Mouse (Mus musculus): ENCODE measurements at regions not wholly inside any gene's neighbourhood (a gene's known extent, or its start where the extent isn't known, plus 50 kb on each side); places are given as distances from the start of the nearest gene placed in this dataset.

DNA sequence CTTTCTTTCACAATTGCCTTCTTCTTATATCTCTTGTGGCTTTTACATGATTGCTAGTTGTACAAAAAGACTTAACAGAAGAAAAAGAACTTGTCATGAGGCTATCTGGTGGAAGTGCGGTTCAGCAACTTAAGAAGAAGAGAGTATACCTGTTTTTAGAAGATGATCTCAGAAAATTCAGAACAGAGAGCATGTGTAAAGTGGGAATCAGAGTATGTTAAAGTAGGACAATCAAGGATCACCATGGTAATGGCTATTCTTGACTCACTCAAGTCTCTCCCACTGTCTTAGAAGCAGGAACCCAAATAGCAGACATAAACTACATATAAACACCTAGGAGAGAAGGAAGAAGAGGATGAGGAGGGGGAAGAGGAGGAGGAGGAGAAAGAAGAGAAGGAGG is 857.9 kb upstream of the Nr2f1 start:
- DNase-seq (ENCODE audit: low read depth, low spot score): no peak

DNA sequence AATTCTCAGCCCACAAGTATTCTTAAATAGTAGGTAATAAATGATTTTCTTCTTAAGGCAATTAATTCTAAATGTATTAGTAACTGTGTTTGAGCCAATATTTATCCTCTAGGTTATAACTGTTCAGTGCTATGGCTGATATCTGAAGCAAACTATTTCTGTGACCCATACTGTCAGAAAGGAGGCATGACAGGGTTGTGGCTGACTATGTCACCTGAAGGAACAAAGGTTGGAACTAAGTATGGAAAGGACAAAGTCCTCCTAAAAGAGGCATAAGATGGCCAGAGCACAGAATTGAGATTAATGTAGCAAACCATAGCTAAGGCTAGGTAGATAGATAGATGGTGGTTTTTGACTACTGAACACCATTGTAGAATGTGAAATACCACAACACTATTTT is 854.9 kb upstream of the Nr2f1 start:
- no peak for DNase-seq (ENCODE audit: low read depth, low spot score)

DNA sequence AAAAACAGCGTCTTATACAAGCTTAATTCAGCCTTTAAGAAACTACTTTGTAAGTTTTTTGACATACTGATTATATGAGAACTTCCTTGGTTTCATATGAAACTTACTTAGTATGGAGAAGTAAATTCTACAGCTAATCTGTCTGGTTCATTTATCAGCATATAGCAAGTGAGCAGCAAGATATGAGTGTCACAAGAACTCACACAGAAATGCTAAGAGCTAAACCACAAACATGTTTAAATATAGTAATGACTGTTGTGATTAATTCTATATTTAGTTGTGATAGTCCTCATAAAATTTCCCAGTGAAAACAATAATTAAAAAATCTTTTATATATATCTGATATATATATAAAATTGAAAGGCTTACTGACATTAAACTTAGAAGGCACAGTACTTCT is 853.9 kb upstream of the Nr2f1 start:
- DNase-seq (ENCODE audit: low read depth, low spot score): no peak

DNA sequence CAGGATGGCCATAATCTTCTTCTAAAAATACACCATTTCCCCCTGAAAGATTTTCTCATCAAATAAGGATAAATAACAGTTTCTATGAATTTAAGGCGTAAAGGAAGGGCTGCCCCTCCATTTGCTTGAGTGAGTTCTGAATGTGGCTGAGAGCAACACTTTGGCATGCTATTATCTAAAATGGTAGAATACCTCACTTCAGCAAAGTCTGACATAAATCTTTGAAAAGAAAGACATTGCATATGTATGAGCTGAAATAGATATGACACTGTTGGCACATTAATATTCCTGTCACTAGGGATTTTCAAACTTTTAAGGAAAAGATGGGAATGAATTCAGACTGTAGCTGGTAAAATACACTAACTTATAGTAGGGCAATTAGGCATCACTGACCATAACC is 847.7 kb upstream of the Nr2f1 start:
- DNase-seq (ENCODE audit: low read depth, low spot score): no peak

DNA sequence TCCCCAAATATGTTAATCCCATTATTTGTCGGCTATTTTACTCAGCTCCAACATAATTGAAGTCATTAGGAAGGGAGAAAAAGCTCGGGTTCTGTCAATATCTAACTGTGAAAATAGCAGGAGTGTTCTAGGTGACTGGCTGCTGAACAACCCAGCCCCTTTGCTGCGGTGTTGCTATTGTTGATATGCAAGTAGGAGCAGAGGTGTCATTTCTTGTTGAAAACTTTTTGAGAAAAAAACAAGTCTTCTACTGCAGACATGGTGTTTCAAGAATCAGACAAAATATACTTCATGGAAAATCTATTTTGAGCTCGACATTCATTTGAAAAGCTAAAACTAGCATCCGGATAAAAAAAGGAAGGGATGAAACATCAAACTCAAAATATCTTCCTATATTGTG is 845.1 kb upstream of the Nr2f1 start:
- no peak for DNase-seq (ENCODE audit: low read depth, low spot score)

DNA sequence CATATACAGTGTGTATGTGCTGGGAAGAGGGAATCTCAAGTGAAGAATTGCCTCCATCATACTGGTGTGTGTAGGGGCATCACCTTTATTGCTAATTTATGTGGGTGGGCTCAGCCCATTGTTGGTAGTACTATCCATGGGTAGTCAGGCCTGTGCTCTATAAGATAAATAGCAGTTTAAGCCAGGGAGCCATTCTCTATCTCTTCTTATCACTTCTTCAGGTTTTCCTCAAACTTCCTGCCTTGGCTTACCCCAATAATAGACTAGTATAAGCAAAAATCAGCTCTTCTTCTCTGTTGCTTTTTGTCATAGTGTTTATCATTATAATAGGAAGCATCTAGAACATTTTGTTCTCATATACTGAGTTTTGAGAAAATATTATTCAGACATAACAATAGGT is 838.3 kb upstream of the Nr2f1 start:
- DNase-seq (ENCODE audit: low read depth, low spot score): no peak

DNA sequence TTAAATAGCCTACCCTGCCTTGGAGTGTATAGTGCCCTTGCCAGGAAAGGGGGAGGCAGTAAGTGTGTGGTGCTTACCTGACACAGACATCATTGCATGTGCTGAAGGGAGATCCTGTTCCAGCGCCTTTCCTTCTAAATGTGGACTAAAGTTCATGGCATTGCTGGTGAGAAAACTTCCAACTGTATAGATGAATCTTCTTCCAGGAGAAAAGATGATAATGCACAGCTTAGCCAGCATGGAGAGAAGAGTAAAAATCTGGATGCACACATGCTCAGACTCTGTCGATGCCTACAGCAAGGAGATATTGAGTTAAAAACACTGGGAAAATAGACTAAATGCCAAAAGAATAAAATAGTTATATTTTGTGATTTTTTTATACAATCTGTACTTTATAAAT is 835.7 kb upstream of the Nr2f1 start:
- no peak for DNase-seq (ENCODE audit: low read depth, low spot score)

DNA sequence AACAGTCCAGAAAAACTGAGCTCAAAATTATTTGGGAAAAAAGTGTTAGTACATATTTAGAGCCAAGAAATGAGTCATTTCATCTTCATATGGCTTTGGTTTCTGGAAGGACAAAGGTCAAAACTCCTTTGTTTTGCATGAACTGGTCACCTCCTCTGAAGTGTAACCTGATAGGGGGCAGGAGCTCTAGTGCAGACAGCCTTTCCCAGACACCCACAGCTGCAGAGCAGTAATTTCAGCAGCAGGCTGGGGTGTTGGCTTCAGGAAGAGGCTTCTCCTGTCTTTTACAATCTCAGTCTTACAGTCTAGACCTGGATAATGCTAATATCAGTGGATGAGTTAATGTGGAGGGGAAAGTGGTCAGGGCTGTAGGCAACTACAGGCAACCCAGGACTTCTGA is 830.4 kb upstream of the Nr2f1 start:
- DNase-seq (ENCODE audit: low read depth, low spot score): no peak

DNA sequence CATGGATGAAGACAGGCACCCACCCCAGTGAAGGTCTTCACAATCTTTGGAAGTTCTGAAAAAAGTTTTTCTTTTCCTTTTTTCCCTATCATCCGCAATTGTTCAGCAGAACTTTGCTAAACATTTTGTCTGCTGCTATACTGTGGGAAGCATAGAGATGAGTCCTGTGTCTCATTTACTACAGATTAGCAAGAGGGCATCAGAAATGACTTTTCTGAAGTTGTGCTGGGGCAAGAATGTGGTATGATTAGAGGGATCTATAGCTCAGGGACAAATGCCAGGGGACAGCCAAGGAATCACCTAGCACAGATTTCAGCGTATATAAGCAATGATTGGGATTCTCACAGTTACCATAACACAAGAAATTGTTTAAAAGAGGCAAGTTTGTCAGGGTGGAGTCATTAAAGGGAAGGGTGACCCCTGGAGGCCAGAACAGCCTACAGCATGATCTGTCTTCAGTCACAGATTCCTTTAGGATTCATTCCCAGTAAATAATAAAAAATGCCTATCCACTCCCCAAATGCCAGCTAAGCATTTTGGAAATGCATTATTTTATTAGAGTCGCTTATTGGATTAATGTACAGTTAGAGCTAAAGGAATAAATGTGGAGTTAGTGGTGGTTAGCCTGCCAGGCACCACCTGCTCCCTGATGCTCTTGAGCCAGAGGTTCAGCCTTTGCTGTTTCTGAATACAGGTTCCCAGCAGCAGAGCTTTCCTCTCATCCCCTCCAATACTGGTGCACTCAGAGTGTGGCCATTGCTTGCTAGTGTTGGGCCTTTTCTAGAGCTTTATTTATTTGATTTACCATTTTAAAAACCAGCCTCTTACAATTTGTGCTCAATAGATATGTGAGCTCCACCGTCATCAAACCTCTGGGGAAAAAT is 828.6 kb upstream of the Nr2f1 start:
- DNase-seq (ENCODE audit: low read depth, low spot score): peak; percentile 6

DNA sequence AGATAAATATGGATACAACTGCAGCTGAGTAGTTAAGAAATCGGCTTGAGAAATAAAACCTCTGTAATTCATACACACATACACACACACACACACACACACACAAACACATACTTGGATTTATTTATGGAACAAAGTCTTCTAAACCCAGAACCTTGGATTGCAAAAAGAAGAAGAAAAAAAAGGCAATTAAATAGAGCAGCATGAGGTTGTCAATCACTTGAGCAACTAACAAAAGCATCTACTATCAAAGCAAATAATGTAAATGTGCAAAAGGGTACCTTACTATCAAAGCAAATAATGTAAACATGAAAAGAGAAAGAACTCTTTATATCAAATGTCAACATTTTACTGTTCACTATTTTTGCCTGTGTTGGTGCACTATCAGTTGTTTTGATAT is 826.1 kb upstream of the Nr2f1 start:
- no peak for DNase-seq (ENCODE audit: low read depth, low spot score)

DNA sequence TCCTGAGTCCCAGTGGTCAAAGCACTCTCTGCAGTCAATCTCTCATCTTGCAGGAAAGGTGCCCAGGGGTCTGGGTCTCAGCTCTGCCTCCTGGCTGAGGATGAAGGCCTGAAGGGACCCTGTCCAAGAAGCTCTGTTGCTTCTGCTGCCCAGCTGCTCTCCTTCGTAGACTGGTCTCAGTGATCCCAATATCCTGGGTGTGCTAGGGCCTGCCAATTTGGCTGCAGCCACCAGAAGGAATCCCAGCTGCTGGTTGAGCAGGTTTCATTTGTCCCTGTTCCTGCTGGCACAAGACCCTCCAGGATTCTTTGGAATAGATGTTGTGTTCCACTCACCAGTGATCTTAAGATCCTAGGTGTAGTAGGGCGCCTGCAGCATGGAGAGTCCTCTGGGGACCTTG is 818.5 kb upstream of the Nr2f1 start:
- DNase-seq (ENCODE audit: low read depth, low spot score): no peak

DNA sequence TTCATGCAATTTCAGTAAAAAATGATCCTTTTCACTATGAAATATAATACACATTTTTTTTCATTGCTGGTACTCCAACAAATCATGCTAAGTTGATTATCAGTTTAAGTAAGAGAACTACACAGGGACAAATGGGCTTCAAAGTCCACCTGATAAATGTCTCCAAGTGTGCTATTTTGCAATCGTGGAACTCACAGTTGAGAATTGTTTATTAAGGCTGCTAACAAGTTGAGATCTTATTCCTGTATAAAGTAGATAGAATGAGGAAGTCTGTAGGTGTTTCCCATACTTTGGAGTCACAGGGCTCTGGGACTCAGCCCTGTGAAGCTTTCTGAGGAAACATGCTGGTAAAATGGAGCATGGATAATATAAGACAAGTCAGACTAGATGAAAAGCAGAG is 803.8 kb upstream of the Nr2f1 start:
- DNase-seq (ENCODE audit: low read depth, low spot score): no peak

DNA sequence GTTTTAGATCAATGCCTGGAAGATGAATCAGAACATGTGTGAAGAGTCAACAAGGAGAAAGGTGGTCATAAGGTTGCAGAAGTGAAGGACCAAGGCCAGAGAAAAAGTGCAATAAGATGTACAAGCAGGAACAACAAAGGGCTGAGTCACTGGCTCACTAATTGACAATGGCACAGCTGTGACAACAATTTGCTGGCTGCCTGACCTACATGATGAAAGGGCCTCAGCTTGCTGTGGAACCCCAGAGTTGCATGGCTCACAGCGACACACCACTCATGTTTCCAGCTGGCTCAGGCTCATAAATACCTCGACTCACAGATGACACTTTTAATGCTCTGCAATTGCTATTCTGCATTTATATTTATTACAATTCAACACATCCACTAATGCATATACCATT is 799.3 kb upstream of the Nr2f1 start:
- DNase-seq (ENCODE audit: low read depth, low spot score): no peak

DNA sequence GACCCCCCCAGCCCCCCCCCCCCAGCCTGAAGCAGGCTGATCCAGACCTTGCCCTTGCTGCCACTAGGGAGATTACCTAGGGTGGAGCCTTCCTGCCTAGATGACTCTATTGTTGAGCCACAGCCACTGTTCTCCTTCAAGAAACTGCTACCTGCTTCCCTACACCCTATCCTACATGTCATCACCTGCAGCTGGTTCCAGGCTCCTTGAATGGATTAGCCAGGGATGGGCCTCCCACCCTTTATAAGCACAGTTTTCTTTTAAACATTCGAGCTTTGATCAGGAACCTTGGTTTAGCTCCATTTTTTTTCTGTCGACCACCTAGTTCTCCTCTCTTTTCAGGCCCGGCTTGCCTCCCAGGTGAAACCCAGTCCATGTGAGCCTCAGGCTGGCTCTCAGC is 792.8 kb upstream of the Nr2f1 start:
- DNase-seq (ENCODE audit: low read depth, low spot score): no peak

DNA sequence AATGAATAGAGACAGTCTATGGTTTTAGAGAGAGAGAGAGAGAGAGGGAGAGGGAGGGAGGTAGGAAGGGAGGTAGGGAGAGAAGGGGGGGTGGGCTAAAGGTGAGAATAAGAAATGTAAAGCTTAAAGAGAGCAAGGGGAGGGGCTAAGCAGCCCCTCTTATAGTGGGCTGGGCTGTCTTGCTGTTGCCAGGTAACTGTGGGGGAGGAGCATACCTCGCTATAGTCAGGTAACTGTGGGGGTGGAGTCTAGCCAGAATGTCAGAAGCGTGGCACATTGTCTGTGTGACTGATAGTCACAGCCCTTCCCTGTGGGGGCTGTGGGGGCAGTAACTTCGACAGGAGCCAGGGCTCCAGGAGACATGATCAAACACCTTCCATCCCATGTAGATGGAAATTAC is 786.4 kb upstream of the Nr2f1 start:
- no peak for DNase-seq (ENCODE audit: low read depth, low spot score)

DNA sequence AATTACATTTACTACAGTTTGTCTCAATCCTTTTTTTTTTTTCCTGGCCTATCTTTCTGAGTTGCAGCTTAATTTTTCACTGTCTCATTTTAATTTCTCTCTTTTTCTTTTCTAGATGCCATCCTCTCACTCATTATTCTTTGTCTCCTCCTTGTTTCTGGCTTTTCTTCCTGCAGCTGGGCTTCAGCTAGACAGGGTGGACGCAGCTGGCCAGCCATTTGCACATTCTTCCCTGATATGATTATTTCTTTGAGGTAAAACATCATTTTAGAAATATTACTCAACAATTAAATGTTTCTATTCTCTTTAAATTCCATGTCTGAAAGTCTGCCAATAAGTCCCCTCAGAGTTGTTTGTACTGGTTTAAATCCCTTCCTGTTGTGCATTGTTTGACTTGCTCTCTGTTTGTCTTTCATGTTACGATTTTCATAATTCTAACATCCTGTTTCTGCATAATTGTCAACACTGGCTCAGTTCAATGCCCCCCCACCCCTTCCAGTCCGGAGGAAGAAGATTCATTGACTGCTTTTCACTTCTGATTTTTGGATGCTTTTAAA is 777.7 kb upstream of the Nr2f1 start:
- DNase-seq (ENCODE audit: low read depth, low spot score): no peak

DNA sequence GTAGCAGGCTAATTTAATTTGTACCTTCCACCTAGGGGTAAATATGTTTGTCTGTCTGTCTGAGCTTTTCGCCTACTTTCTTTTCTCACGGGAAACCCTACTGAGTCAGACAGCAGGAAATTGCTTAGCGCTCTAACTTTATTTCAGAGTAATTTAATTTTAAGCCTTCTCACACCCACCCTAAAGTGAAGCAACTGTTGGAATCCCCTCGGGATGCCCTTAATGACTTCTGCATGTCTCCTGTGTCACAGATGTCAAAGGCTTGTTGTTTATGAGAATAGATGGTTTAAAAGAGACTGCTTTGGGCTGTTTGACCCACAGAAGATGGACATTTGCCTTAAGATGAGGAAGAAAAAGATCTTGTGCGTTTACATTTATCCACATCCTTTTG is 738.8 kb upstream of the Nr2f1 start:
- DNase-seq (ENCODE audit: low read depth, low spot score): no peak

DNA sequence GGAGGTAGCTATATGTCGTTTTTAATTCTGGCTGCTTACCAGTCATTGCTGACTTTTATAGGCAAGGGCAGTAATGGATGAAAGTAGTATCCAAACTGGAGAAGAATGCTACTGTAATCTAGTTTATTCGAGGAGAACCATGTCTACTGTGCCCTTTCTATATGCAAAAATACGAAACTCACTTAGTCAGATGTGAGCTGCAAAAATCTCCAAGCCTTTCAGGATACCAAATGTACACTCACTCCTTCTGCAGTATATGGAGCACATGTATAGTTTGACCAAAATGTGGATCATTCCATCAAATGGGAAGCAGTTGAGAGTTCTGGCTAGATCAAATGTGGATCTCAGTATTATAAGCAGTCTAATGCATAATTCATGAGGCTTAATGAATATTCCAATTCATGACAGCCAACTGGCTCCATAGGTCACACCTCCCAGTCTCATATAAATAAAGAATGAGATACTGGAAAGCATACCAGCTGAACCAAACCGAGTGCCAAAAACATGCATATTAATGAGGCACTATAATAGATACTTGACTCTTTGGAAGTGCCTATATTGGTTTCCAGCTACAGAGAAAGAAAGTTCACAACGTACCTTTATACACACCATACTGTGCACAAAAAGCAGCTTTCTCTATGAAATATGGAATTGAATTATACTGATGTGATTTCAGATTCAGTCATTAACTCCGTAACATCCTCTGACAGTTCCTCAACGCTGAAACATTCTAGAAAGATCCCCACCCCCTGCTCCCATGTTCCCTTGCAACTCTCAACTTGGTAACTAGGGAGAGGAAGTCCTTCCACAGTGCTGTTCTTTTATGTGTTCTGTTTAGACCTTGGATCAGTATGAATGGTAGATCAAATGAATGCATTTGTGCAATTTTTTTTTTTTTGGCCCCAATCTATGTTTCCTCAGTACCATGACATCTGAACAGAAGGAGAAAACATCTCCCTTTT is 738.1 kb upstream of the Nr2f1 start:
- DNase-seq (ENCODE audit: low read depth, low spot score): no peak

DNA sequence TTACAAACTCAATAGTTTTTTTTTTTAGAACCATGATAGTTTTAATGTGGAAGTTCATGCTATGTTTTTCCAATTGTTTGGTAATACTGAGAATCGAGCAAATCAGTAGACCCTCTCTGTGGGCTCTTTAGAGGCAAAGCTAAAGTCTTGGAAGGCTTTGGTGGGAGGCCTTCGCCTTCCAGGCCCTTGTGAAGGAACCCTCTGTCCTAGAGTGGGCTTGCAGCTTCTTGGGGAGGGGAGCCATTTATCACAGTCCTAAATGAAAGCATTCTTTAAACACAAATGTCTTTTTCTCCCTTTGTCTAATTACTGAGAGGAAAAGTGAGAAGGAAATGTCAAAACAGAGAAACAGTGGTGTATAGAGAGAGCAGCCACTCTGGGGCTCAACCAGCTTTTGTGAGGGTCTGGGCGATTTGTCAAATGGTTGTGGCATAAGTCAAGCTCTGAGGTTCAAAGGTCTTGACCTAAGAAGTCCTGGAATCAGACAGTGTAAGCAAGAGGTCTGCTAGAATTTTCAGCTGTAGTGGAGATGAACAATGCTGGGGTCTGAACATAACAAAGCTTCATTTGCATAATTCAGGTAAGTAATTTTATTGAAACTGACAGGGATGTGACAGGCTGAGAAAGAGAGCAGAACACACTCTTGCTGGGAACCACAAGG is 736.6 kb upstream of the Nr2f1 start:
- no peak for DNase-seq (ENCODE audit: low read depth, low spot score)

DNA sequence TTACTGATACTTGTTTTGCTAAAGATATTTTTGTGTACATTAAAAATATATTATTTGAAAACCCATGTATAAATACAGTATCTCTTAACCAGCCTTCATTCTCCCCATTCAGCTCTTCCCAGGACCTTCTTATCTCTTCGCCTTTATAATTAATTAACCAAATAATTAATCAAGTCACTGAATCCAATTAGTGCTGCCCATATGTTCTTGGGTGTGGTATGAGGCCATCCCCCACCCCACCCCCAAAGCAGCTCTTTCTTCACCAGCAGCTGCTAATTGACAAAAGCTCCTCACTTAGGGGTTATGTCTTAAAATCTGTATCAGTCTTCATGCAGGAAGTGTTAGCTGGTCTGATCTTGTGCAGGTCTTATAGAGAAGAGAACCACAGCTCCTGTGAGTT is 728.8 kb upstream of the Nr2f1 start:
- no peak for DNase-seq (ENCODE audit: low read depth, low spot score)

DNA sequence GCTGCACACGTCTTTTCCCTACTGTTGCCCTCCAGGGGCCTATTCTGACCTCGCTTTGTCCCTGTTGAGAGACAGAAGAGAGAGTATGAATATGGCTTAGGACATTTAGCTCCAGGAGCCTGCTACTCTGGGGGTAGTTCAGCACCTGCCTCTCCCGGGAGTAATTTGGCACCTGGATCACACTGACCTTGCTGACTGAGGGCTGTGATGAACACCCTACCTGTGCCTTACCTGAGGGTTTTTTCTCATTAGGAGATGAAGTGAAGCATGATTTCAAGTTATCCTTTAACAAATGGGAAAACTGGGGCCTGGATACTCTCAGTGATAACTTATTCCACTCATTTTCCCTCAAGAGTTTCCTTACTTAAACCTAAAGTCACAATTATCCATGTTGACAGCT is 721.2 kb upstream of the Nr2f1 start:
- no peak for DNase-seq (ENCODE audit: low read depth, low spot score)

DNA sequence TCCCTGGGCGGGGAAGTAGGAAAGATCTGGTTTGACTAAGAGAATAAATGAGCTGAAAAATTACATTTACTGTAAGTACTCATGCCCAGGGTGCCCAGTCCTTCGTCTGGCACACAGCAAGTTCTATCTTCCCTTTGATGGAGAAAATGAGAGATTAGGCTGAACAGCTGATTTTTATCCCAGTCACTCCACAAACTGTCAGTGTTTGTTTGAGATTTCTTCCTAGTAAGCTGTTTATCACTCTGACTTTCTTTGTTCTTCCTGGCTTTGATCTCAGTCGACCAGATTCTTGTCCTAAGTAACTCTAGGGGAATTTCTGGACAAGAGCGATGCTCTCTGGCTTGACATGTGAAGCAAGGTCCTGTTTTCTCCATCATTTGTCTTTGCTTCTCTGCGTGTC is 710.3 kb upstream of the Nr2f1 start:
- DNase-seq (ENCODE audit: low read depth, low spot score): no peak

All from A20 (cell line).